Mouse (Mus musculus) forelimb bud, embryonic 11.5 days (tissue): Measurements from ENCODE around the gene Mcat.
A peak's percentile ranks its signal among the peaks of the same experiment; 100 is the strongest.

Experiments
- DNase-seq: peaks from one replicate; pipeline ENCODE4 v3.0.0-alpha.2; 2012; ENCODE audit warnings: low read depth, low spot score

Gene Mcat

GRCm38 (mm10) chr15:83563327-83563856, at the start of gene Mcat, which contains the start of gene Tspo:
TSS of gene Mcat (minus strand) at chr15:83563787.
TSS of gene Tspo (plus strand) at chr15:83563592.
- DNase-seq: no peak

- peak; percentile 62 for DNase-seq
Measured at GRCm38 (mm10) chr15:83607115-83607802, 43.7 kb upstream of the Mcat start.

DNA sequence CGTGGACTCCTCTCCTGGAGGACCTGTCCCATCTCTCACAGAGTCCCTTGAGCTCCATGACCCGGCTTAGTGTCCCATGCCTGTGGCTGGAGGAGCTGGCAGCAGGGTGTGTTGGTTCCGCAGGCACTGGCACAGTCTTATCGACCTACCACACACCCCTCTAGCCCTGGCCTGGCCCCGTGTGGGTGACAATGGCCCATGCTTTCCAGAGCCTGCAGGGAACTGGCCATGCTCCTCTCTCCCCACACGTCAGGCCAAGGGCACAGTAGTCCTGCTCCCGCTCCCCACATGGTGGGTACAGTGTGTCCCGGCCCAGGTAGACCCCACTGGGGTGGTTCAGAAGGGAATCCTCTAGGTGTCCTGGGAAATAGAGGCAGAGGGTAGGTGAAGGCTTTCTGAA, 43.1 kb upstream of the Mcat start:
- no peak for DNase-seq

- DNase-seq: no peak
Measured at GRCm38 (mm10) chr15:83606216-83606615, 42.6 kb upstream of the Mcat start.

- DNase-seq: no peak
Measured at GRCm38 (mm10) chr15:83603426-83603825, 39.8 kb upstream of the Mcat start.

- DNase-seq: no peak
Measured at GRCm38 (mm10) chr15:83603046-83603396, 39.4 kb upstream of the Mcat start.

DNA sequence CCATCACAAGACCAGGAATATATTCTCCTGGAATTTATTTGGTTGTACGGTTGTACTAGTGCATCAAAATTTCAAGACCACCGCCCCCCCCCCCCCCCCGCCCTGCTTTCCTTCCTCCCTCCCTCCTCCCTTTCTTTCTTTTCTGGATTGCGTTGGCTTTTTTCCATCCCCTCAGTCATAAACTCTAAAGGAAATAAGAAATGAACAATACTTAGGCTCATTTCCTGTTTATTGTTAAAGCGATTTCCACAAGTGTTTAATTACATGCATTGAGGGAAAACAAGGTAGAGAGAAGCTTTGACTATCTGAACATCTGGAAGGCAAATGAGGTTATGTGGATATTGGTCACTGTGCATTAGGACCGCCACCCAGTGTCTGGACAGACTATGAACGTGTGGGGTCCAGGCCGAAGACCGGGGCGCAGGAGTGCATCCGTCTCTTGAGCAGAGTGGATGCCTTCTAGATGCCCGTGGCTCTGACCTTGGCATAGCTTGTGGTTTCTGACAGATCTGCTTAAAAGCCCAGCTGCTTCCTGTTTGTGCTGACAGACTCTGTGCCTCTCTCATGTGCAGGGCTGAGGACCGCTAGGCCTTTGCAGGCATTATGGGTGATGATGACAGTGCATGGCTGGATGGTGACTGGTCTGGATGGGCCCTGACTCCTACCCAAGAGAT, 38.9 kb upstream of the Mcat start:
- no peak for DNase-seq

GRCm38 (mm10) chr15:83601185-83601584, 37.6 kb upstream of the Mcat start:
- no peak for DNase-seq

- no peak for DNase-seq
Measured at GRCm38 (mm10) chr15:83596833-83597232, 33.2 kb upstream of the Mcat start.

DNA sequence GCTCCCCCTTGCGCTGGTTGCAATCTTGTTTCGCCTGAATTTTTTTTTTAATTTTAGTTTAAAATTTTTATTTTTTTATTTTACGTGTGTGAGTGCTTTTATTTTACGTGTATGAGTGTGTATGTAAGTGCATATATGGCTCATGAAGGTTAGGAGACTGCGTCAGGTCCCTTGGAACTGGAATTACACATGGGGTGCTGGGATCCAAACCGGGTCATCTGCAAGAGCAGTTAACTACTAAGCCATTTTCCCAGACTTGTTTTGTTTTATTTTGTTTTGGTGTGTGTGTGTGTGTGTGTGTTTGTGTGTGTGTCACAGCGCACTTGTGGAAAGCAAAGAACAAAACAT, 31.8 kb upstream of the Mcat start:
- DNase-seq: no peak

DNA sequence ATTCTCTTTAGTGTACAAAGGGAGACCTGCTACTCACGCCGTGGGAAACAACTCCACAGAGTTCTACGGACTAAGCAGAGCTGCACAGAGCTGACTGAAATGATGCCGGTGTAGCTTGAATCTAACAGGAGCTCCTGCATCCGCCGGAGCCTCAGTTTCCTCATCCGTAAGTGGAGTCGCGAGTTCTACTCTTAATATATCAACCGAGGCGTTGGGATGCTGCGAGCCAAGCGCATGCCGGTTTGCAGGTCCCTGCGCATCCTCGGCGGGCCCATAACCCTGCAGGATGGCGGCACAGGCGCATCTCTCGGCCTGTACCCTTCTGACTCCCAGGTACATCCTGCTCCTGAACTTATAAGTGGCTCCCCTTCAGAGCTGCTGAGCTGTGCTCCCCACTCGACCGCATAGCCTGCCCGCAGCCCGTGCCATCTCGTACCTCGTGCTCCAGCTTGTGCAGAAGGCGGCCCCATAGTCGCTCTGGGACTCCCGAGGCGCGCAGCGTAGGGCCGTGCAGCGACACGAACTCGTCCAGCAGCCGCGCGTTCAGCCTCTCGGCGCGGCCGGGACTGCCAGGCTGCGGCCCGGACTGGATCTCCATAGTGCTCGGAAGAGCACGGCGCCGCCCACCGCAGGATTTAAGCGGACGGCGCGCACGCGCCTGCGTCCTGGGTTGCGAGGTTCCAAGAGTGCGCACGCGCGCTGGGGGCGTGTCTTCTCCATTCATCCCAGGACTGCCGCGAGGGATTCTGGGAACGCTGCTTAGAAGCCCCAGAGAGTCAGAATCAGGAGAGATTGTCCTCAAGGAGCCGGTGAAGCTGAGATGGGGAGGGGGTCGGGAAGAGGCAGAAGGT, 31.2 kb upstream of the Mcat start, which contains the start of gene Ttll12:
Gene Ttll12, minus strand, starts transcription at position 645 of the 851 bp plus-strand sequence.
- peak; percentile 98 for DNase-seq

- DNase-seq: no peak
Measured at GRCm38 (mm10) chr15:83593702-83594512, 30.3 kb upstream of the Mcat start.

DNA sequence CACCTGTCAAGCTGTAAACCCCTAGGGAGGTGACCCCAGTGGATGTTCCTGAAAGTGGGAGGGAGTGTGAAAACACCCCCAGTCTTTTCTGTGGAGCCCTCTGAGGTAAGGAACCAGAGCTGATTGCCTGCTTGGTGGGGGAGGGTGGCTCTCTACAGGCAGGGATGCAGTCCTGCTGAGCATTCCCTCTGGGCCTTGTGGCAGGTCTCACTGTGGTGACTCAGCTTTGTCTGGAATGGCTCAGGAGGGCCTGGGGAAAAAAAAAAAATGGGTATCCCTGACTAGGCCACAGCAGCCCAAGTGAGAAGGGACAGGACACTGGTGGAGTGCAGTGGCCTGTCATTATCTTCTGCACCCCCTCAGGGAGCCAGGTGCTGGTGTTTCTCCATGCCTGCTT, 29.6 kb upstream of the Mcat start:
- no peak for DNase-seq

- DNase-seq: no peak
Measured at GRCm38 (mm10) chr15:83592260-83593188, 28.9 kb upstream of the Mcat start.

- DNase-seq: no peak
Measured at GRCm38 (mm10) chr15:83591758-83592157, 28.2 kb upstream of the Mcat start.

GRCm38 (mm10) chr15:83590841-83591240, 27.3 kb upstream of the Mcat start:
- DNase-seq: no peak

DNA sequence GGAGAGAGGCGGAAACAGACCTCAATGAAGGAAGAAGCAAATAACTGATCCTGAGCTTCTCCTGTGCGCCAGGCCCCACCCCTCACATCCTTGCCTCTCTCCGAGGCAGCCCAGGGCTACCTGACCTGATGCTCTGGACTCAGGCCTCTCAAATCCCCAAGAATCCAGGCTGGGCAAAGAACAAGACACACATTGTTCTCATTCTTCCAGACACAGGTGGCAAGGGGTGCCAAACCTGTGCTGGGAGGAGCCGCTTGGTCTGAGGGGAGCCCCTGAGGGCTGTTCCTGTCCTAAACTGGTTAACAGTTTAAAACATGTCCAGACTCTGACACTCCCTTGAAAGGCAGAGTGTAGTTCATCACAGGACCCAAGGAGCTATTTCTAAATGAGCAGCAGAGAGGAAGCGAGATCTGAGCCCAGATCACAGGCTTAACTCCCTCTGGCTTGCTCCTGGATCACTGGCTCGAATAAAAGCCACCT, 21.2 kb upstream of the Mcat start:
- no peak for DNase-seq

GRCm38 (mm10) chr15:83583419-83584156, 20.0 kb upstream of the Mcat start:
- DNase-seq: no peak

GRCm38 (mm10) chr15:83582931-83583330, 19.3 kb upstream of the Mcat start:
- DNase-seq: no peak
